Mouse (Mus musculus) gonadal fat pad, adult 2 months (tissue): ENCODE results near the gene Dcps. TPM values are rescaled to one million over a fixed set of nuclear protein-coding genes. Genes with fewer than 3 reads are reported as not detected.

Experiments
- DNase-seq: peaks from one replicate; pipeline ENCODE4 v3.0.0-alpha.2; 2012; ENCODE audit warnings: low read depth
- polyA plus RNA-seq: library from polyadenylated mRNA; depleted of rRNA; stranded (reverse); fragments of >200 nt; gene quantifications from 2 replicates; pipeline ENCODE4 v1.2.3, GENCODE M21; 2012; rRNA removed

Gene Dcps
- polyA plus RNA-seq = 34.5 and 37.4 TPM in 2 replicates

GRCm38 (mm10) chr9:35175251-35176123 is at the start of gene Dcps:
TSS of gene Dcps (minus strand) at chr9:35176061.
- DNase-seq = peak; percentile 75

GRCm38 (mm10) chr9:35223466-35223865 is 47.6 kb upstream of the Dcps start:
- DNase-seq = no peak

GRCm38 (mm10) chr9:35217963-35218362 is 42.1 kb upstream of the Dcps start:
- DNase-seq = no peak

DNA sequence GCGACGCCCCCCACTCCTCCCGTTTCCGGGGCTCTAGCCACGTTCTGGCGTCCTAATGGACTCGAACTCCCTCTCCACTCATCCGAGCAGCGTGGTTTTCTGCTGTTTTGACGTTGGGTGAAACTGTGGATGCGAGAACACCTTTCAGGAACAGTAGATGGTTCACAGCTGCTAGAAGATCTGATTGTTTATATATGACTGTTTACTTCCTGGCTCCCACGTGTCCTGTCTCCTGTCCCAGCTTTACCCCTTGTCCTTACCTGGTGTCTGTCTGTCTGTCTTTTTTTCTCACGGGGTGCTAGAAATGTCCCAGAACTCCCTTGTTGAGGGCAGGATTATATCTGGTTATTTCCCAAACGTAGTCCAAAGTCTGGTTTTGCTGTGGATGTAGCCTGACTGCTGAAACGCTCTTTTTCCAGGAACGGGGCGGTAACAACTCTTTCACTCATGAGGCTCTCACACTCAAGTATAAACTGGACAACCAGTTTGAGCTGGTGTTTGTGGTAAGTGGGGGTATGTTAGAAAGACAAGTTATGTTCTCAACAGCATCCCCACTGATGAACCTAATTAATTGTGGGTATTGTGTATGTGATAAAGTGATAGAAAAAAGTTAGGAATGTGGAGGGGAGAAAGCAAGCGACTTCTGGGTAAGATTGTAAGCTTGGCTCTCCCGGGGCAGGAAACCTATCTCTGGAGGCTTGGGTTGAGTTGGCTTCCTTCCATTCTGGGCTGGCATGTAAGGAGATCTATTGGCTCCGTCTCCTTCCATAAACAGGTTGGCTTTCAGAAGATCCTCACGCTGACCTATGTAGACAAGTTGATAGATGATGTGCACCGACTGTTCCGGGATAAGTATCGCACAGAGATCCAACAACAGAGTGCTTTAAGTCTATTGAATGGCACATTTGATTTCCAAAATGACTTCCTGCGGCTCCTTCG is 36.0 kb upstream of the Dcps start:
- DNase-seq = no peak

GRCm38 (mm10) chr9:35210542-35211474 is 34.9 kb upstream of the Dcps start, which contains the start of gene Foxred1:
TSS of gene Foxred1 (minus strand) at chr9:35211055.
- peak; percentile 83 for DNase-seq

- no peak for DNase-seq
These were observed 28.6 kb upstream of the Dcps start for GRCm38 (mm10) chr9:35204421-35204820.

GRCm38 (mm10) chr9:35203536-35203935 is 27.7 kb upstream of the Dcps start:
- DNase-seq = no peak

DNA sequence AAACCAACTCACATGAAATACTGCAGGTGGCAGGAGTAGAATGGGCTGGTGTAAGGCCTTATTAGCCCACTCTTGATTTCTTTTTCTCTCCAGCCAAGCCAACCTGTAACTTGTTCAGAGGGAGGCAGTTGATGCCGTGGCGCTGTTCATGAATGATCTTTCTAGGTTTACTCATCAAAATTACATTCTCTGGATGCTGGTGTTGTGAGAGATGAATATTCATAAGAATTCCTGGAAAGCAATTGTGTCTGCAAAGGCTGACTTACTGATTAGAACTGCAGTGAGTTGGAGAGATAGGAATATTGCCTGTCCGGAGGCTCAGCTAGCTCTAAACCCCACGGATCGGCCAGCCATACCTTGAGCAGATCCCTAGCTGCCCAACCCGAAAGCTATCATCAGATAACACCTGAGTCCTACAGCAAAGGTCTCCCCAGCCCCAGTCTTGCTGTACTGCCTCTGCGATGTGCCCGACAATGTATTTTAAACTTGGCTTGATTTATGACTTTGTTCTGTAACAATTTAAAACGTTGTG is 24.7 kb upstream of the Dcps start:
- no peak for DNase-seq

DNA sequence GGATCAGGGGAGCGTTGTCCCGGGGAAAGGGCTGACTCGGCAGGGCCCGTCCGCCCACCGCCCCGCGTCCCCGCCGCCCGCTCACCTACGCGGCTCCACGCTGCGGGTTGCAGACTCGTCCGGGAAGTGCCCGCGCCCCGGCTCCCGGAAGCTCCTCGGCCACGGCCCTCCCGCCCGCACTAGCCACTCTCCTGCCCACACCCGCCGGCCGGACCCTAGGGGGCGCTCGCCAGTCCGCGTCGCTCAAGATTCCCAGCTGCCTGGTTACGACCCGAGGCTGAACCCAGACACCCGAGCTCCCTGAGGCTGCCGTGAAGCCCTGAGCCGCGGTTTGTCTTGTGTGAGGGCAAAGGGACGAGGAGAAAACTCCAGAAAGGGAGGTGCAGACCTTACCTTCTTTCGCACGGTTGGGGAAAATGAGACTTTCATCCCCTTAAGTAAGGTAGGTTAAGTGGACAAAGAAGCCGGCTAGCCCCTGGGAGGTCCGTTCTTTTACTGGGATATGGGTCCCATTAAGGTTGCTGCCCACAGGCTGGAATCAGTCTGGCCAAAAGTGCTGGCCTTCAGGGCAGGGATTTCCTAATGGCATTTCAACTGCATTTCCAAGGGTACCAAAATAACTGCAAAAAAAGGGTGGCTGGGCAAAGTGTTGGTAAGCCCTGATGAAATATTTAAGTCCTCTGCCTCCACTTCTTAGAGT is 24.1 kb upstream of the Dcps start, which contains the start of the genes Srpr and Tirap:
Srpr (plus strand) TSS at position 404 of the 700 bp plus-strand sequence.
Tirap (minus strand) TSS at position 520 of the 700 bp plus-strand sequence.
- no peak for DNase-seq

- DNase-seq = no peak
These were observed 23.3 kb upstream of the Dcps start for GRCm38 (mm10) chr9:35198945-35199771.

GRCm38 (mm10) chr9:35198351-35198750 is 22.5 kb upstream of the Dcps start:
- no peak for DNase-seq

DNA sequence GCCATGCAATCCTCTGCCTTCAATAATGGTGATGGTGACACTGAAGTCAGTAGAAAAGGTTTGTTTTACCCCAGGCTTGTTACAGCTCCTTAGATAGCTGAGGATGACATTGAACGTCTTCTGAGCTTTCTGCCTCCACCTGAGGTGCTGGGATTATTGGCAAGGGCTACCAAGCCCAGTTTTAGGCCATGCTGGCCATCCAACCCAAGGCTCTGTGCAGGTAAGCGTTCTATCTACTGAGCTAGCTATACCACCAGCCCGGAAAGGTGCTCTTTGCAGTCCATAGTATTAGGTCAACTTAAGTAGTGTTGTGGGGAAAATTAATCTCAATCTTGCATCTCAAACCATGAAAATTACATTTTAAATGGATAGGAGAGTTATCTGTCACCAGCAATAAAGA is 21.8 kb upstream of the Dcps start:
- DNase-seq = no peak

DNA sequence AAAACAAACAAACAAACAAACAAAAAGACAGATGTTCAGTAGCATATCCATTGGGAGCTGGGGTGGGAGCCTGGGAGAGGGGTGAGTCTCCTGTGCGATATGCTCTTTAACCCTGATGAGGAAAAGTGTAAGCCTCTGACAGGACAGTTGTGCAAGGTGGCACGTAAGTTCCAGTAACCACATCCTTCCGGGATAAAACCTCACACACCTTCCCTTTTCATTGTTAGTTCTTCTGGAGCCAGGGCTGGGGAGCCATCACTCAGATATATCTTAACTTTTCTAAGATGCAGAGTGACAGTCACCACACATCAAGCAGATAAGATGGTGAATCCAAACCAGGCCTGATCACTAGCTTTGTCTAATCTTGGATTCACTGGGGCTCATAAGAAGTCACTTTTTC is 18.2 kb upstream of the Dcps start:
- no peak for DNase-seq

DNA sequence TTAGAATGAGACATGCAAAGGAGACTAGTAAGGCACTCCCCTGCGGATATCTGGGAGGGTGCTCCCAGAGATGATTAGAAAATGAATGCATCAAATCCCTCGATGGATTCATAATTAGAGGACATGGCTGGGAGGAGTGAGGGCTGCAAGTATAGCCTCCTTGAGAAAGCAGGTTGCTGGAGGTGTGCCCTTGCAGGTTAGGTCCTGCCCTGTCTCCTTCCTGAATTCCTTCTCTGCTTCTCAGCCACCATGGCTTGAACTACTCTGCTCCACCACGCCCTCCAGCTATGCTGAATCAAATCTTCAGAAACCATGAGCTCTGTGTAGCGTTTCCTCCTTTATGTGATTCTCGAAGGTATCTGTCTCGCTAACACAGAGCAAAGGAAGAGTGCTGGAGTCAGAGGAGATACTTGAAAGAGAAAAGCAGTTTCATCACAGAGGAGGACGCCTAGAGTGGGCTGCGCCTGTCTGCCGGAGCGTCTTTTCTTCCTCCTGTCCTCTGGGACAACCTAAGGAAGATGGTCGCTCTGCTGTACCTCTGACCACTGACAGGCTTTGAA is 17.2 kb upstream of the Dcps start:
- no peak for DNase-seq

DNA sequence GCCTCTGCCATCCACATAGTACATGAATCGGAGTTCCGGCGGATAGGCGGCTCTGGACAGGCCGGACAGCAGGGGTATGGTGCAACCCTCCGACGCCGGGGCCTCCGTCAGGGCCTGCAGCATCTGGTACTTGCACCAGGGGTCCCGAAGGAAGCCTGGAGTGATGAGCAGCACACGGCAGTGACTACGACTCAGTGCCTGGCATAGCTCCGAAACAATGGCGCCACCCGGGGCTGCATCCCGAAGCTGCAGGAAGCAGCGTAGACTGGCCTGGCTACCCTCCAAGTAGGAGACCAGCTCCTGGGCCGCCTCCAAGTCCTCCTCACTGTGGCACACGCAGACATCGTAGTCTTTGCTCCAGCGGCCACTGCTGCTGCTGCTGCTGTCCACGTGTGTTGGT is 12.8 kb upstream of the Dcps start:
- no peak for DNase-seq

DNA sequence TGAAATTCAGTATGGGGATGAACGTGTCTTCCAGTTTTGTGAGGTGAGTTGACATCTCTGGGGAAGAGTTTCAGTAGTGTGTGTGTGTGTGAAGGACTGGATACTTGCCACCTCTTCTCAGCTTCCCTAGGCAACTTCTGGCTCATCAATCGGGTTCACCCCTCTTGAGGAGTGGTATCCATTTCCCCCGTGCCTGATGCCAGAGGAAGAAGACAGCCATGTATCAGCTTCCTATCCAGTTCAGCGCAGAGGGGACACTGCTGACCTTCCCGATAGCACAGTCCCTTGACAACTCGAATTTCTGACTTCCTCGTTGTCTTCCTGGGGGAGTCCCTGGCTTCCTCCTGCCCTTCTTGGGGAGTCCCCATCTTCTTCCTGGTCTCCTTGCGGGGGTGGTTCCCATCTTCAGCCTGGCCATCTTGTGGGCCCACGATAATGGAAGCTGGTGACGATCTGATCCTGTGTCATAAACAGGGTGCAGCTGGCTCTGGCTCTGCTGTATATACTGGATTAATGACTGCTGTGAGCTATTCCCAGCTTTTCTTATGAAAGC is 11.6 kb upstream of the Dcps start:
- no peak for DNase-seq

DNA sequence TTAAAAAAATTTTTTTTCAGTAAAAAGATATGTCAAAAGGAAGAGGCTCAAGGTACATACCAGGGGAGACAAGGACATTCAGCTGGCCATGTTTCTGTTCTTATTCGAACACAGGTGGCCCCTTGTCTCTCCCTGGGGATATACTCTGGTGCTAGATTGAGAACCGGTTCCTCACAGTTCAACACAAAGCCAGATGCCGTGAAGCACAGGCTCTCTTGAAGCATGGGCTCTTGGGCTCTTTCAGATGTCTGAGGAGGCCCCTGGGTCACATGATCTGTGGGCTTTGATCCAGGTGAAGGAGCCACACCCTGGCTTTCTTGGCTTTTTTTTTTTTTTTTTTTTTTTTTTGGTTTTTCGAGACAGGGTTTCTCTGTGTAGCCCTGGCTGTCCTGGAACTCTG is 10.6 kb upstream of the Dcps start:
- DNase-seq = no peak

DNA sequence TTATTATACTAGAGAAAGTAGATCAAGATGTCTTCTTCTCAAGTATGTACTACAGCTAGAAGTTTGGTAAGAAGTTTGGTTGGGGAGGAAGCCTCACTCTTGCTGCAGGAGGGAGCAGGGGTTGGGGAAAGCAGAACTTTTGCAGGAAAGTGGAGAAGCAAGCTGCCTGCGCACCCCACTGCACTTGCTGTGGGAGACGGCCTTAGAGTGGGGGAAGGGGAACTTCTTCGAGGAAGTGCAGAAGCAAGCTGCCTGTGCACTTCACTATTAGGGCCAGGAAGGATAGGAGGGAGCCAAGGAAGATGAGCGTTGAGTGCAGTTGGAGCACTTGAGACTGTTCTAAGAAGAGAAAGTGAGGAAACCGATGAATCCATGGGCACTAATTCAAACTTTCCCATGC is 7.5 kb upstream of the Dcps start:
- no peak for DNase-seq

GRCm38 (mm10) chr9:35182832-35183231 is 7.0 kb upstream of the Dcps start:
- no peak for DNase-seq
